Mouse (Mus musculus) retina, embryonic 14.5 days (tissue): ENCODE results near the gene Cfap36.

Experiments used
- DNase-seq: peaks from one replicate; pipeline ENCODE4 v3.0.0-alpha.2; 2015; ENCODE audit warnings: low spot score

Cfap36 gene

DNA sequence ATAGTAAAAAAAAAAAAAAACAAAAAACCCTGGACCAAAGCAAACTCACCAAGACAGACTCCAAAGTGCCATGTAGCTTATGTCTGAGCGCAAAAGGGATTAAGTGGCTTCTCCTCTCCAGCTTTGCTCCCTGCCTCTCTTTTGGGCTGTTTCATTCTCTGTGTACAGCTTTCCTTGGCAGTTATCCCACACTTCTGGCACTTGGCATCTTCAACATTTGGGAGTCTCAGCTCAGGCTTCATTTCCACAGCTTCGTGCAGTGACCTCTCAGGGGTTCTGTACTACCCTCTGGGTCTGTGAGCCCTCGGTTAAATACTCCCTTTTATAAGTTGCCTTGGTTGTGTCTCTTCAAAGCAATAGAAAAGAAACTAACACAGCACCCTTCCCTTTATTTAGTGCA is 66.6 kb downstream of the Cfap36 start:
- DNase-seq: no peak

DNA sequence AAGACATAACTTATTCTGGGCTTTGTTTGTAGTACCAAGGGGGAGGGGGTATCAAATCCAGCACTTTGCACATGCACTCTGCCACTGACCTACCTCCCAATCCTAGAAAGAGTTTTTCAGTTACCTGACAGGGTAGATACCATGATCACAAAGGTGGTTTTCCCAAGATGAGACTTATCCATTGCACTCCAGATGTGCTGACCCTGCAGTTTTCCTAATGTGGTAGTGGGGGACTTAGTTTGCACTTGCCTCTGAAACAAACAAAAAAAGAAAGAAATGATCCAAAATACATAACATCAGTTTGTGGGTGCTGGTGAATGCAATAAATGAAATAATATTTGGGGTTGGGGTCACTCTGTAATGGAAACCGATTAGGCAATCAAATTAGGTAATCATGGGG is 67.9 kb downstream of the Cfap36 start:
- DNase-seq: no peak

DNA sequence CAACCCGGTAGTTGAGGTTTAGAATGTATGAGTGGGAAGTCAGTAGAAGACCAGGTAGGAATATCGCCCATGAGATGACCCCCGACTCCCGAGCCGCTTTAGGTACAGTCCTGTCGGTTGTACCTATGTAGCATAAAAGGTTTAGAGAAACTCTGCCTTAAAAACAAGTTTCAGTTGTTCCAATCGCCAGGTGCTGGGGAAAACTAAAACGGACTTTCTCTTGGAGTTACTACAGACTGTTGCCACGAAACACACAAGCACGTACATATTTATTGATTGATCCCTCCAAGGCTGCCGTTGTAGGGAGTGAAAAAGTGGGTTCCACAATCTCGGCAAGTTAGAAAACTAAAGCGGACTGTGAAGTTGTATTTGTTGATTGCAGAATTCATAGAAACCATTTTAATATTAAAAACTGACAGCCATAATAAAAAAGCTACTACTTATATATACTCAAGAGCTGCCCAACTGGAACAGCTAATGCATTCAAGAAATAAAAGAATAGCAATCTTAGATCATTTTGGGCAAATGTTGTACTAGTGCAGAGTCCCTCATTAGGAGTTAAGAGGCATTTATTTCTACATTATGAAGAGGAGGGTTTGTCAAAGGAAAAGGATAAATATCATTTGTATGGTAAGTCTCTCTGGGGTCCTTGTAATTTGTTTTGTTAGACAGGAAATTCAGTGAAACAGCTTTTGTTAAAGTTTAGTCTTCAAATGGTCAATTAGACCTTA is 73.3 kb downstream of the Cfap36 start:
- no peak for DNase-seq

- peak; percentile 82 for DNase-seq
Measured at GRCm38 (mm10) chr11:29173125-29173631, 74.0 kb downstream of the Cfap36 start.

DNA sequence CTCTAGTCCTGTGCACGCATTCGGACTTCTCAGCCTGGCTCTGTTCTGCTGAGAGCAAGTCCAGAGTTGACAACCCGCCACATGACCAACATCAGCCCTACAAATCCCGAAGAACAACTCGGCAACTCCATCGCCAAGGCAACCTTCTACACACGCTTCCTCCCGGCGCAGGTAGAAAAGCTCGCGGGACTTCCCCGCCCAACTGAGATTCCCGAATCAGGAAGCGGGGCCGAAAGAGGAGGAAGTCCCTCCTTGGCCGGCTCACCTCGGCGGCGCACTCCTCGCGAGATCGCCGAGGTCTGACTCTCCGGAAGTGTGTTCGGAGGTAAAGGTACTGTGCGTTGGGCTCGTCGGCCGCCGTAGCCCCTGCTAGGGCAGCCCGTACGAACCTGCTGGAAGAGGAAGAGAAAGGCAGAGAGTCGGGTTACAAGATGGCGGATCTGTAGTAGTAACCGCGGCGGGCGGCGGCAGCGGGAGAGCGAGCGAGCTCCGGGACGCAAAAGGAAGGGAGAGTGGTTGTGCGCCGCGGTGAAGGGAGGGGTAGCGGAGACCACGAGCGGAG is 74.6 kb downstream of the Cfap36 start, which contains the start of gene Ppp4r3b:
Gene Ppp4r3b (plus strand): TSS at position 328 of the 562 bp plus-strand sequence.
- DNase-seq: peak; percentile 96

- DNase-seq: peak; percentile 43
Measured at GRCm38 (mm10) chr11:29171959-29172391, 75.2 kb downstream of the Cfap36 start.
